Mouse (Mus musculus) erythroblast, adult 5-6 weeks (primary cell): ENCODE measurements around the gene Nacc2. TPM values are rescaled to one million over a fixed set of nuclear protein-coding genes. Genes with fewer than 3 reads are reported as not detected.

Experiments
- ATAC-seq: replicated peaks from 2 replicates; pipeline ENCODE4 v1.8.0; 2016; ENCODE audit warnings: moderate number of reproducible peaks, mild to moderate bottlenecking, moderate TSS enrichment, inconsistent platforms; ENCODE audit not compliant: poor library complexity, low FRiP score, severe bottlenecking
- total RNA-seq, 2 experiments: library from RNA; stranded (forward) in 1 of 2; stranded (reverse) in 1 of 2; fragments of 150-400 nt in 1 of 2; fragments of 200-764, 138-1000 nt in 1 of 2; gene quantifications; 2 replicates each; pipeline versions ENCODE4 v1.2.3 to v1.2.4; 2015 to 2017; ENCODE audit warnings: low replicate concordance in 2 of 2

The Nacc2 gene
- total RNA-seq, 2 experiments from 2014 or later, result 0.77 TPM; not detected in 1

DNA sequence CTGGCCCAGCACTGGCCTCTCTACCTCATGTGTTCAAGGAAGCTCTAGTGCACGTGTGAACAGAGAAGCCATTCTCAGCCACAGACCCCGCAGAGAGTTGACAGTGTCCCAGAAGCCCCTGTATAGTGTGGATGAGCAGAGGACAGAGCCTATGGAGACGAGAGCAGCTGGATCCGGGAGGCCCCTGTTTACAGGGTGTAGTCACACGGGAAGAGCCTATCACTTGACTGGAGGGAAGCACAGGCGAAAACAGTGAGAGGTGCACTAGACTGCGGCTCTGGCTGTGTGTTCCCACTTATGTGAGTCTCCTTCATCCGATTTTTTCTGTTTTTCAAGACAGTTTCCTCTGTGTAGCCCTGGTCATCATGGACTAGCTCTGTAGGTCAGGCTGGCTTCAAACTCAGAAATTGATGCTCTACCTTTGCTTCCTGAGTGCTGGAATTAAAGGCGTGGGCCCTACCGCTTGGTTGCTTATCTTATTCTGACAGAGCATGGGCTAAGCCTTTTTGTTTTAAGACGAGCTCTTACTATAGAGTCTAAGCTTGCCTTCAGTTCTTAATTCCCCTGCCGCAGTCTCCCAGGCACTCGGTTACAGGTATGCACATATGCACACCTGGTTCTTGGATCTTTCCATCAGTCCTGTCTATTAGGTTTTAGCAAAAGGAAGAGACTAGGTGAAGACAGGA lies 60.1 kb downstream of the Nacc2 start:
- ATAC-seq, result no peak

DNA sequence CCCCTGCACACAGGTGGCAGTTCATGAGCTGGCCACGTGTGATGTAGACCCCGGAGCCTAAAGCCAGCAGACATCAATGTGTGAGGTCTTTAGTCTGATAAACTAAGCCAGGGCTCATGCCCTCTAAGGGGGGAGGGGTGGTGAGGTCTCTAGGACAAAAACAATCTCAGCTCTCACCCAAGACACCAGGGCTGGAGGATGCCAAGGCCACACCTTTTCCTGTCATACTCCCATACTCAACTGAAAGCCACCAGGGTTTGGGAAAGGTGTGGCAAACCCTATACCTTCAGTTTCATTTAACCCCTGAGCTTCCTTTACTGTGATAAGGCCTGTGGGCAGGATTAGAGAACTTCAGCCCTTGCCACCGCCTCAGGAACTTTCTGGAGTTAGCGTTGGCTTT lies 60.8 kb downstream of the Nacc2 start:
- ATAC-seq, result no peak

DNA sequence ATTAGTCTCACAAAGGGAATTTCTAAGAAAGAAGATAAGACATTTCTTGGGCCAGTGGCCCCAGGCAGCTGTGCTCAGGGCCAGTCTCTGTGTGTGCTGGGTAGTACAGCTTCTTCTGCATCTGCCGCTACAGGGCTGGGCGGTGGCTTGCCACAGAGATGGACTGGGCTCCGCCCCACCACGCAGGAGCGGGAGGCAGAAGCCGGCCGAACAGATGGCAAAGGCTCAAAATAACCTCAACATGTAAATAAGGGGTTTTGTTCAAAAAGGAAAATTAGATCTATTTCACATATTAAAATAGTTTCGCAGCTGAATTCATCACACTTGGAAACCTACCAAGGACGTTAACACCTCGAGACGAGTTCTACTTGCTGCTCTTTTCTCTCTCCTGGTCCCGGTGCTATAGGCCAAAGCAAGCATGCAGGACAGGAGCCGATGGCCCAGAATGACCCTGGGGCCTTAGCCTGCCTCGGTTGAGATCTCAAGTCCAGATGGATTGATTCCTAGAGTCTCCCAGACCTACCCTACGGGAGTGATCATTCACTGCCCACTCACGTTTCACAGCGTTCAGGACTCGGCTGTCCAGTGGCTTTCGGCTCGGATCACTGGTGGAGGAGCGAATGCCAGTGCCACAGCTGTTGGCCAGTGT lies 61.9 kb downstream of the Nacc2 start:
- ATAC-seq, result peak; percentile 86

DNA sequence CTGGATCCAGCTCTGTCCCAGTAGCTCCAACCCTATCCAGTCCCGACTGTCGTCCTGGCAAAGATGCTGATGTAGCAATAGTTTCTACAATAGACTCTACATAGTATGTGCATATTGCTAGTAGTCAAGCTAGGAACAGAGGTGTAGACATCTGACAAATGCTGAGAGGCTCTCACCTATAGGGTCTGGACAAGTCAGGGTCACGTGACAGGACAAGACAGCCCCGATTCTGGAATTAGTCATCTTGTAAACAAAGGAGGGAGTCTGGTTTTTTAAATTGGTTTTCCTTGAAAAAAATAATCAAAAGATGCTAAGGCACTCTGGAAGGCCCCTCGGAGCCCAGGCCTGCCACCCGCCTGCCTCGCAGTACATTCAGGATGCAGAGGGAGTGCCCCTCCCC lies 66.0 kb downstream of the Nacc2 start:
- ATAC-seq, result no peak

DNA sequence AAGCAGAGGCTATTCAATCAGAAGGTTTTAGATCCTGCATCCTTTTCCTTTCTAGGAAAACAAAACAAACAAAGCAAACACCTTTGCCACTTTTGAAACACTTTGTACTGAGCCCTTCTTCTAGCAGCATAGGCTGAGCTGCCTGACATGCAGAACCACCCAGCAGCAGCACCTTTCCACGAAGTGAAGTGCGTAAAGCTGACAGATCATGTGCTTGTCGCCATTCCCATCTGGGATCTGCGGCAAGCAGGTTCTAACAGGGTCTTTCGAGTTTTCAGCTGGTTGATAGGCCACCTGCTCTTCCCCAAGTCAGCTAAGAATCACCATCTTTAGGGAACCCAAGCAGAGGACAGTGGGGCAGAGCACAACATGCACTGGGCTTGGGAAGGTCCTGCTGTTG lies 66.8 kb downstream of the Nacc2 start:
- ATAC-seq, result no peak

DNA sequence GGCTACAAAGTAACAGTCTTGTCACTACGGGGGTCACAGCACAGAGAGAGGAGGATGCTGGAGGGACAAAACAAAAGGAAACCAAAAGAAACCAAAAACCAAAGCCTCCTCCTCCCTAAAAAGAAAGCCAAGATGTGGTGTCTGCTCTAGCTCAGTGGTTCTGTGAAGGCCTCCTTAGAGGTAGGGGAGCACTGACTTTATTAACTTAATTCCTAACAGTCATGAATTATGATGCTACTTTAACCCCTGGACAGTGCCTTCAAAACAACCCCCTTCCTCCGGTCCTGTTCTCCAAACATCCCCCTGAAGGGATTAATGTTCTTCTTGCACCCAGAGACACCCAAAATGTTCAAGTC lies 67.3 kb downstream of the Nacc2 start:
- no peak for ATAC-seq

DNA sequence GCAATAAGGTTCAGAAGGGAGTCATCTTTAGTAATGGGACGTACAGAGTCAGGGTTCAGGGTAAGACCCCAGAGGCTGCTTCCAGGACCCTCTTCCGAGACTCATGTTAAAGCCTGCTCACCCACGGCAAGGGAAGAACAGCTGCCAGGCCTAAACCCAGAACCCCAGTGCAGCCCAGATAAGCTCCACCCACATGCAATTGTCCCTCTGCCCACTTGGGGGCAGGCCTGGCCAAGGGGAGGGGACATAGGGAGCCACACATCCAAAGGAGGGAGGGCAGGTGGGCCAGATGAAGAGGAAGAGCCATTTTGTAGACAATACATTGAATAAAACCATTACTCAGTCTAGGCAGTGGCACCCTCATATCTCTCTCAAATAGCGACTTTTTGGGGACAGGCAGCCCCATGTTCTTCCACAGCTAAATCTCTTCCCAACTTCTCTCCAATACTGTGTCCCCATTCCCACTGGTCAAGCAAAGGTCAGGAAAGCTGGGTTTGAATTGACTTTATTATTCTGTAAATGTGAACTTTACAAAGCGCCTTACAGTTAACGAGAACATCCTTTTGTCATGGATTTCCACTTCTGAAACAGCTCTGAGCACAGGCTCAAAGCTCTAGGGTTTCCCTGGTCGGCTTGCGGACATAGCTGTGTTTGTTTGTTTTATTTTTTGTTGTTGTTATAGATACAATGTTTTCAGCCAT lies 67.8 kb downstream of the Nacc2 start:
- peak; percentile 87 for ATAC-seq

DNA sequence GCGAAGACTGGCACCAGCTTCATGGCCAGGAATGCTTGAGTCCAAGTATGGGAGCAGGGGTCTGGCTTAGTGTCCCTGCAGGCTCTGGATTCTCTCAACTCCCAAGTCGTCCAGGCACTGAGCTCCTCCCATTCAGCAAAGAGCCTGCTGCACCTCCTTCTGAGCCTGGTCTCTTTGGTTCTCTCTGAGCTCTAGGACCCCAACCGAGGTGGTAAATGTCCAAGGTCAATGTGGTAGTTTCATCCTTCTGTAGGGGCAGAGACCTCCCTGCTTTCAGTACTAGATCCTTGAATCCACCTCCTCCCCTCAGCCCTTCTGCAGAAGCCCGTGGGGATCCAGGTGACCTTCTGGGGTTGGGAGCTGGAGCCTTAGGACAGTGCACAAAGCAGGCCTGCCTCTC lies 70.2 kb downstream of the Nacc2 start:
- ATAC-seq, result no peak

DNA sequence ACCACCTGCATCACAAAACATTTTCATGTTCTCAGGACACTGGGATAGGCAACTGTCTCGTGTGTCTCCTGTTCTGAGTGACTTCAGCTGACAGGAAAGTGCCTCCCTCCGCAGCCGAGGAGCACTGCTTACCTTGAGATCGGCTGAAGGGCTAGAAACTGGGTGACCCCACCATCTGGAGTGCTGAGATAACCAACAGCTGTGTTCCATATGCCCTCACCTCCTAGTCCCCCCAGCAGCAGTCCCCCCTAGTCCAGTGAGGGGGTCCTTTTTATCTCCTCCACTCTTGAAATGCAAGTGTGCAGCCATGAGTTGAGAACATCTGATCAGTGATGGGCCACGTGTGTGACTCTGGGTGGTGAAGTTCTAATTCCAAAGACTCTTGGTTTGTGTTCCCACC lies 74.2 kb downstream of the Nacc2 start:
- no peak for ATAC-seq

DNA sequence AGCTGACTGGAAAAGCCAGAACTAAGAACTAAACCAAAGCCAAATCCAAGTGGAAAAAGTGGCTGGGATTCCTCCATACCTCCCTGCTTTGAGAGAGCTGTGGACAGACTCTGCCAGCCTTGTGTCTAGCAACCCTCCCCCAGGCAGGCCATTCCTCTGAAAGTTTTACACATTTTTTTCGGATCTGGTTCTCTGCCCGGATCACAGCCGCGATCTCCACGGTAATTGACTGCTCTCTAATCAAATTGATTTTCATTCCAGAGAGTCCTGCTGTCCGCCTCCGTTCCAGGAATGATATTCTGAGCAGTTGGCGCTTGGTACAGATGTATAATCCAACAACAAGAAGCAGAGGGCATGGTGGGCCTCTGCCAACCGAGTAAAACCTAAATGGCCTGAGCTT lies 78.8 kb downstream of the Nacc2 start:
- no peak for ATAC-seq

DNA sequence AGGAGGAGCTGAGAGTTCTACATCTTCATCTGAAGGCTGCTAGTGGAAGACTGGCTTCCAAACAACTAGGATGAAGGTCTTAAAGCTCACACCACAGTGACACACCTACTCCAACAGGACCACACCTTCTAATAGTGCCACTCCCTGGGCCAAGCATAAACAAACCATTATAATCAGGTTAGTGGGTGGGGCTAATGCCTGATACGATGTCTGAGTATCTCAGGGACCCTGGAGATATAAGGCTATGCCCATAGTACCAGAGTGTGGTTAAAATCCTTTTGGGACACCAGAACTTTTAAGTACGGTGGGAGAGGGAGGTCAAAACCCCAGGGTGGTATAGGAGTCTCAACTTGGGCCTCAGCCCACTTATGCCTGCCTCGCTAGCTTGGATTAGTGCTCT lies 80.4 kb downstream of the Nacc2 start:
- no peak for ATAC-seq

DNA sequence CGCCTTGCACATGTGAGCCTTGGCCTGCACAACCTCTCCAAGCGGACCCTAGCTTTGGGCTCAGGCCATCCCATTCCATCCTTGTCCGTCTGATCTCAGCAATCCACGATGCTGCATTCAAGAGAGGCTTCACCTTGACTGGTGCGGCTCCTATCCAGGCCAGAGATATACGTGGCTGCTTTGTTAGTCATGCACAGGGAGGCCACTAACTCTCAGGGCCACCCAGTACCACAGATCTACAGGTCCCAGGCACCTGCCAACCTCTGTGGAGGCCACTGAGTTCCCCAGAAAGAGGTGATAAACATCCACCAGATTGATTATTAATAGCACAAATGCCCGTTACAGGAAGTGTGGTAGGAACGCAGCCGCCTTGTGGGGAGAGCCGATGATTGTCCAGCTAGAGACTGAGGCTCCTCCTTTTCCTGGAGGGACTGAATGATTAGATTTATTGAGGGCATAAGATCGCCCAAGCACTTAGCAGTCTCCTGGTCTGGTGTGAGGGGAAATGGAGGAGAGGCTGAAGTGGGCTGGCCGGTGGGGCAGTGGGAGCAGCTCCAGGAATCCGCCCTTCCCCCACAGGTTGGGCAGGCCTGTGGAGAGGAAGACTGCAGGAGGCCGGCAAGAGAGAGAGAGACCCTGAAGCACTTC lies 81.7 kb downstream of the Nacc2 start:
- no peak for ATAC-seq

DNA sequence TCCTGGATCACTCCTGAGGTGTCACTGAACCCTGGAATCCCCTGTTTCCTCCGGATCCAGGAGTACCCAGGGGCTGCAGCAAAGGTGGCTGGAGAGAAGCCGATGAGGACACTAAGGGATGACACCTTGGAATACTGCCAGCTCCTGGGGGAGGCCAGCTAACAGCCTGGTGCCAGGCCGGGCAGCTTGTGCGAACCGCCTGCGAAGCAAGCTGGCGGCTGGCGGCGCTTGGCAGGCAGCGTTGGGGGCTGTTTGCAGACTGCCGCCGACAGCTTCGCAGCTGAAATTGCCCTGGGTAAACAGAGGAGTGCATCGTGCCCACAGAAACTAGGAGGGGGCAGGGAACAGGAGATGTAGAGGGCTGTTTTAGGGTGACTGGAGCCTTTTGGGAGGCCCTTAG lies 83.1 kb downstream of the Nacc2 start:
- ATAC-seq, result no peak

DNA sequence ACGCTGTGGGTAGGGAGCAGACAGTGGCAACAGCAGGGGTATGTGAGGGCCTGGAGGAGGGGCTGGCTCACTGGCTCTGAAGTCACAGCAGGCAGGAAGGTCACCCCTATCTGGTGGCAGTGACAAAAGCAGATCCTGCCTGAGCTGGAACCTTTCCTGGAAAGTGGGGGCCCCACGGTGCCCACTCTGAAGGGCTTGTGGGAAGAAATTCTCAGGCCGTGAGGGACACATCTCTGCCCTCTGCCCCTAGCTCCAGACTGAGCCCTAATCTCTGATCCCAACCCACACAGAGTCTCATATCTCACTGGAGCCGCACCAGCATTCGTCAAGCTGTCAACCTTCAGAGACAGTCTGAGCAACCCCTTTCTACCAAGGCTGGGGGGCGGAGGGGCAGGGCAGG lies 85.6 kb downstream of the Nacc2 start:
- ATAC-seq, result peak; percentile 63

DNA sequence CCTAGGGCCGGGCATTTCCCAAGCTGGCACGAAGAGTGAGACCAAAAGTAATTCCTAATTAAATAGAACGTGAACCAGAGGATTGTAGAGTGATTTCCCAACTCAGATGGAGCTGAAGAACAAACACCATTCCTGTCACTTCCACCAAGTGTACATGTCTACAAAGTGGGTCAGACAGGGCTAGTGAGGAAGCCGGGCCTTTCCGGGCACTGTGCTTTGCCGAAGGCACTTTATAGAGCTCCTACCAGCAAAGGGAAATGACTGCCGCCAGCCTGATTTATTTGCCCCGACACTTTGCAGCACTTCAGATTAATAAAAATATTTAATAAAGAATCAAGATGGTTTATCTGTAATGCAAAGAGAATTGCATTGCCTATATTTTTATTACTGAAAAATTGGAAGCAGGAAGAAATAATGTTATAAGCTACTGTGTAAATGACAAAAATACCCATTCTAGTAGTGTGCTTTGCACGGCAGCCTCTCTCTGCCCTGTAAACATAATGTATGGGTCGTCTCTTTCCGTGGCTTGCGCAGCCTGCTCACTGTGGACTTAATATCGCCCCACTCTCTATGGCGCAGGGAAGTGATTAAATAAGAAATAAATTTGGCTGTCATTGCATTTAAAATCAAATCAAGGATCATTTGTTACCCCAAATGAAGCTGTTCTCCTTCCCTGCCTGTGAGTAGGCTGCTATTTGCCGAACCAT lies 88.5 kb downstream of the Nacc2 start:
- no peak for ATAC-seq

DNA sequence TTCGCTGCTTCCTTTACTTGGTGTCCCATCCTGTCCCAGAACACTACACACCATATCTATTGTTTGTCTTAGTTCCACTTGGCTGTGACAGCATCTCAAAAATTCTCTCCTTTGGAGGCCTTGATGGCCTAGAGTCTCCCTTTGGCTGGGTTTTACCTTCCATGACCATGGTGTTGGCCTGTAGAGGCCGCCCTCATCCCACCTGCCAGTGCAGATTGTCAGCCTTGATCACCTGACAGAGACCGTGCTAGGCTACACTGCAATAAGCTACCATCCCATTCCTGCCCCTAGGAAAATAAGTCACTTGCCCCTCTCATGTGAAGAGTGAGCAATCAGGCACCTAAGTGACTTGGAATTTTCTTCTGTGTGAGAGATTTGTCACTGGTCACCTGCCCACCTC lies 92.7 kb downstream of the Nacc2 start:
- no peak; the same call in 1 of the 2 replicates for ATAC-seq

DNA sequence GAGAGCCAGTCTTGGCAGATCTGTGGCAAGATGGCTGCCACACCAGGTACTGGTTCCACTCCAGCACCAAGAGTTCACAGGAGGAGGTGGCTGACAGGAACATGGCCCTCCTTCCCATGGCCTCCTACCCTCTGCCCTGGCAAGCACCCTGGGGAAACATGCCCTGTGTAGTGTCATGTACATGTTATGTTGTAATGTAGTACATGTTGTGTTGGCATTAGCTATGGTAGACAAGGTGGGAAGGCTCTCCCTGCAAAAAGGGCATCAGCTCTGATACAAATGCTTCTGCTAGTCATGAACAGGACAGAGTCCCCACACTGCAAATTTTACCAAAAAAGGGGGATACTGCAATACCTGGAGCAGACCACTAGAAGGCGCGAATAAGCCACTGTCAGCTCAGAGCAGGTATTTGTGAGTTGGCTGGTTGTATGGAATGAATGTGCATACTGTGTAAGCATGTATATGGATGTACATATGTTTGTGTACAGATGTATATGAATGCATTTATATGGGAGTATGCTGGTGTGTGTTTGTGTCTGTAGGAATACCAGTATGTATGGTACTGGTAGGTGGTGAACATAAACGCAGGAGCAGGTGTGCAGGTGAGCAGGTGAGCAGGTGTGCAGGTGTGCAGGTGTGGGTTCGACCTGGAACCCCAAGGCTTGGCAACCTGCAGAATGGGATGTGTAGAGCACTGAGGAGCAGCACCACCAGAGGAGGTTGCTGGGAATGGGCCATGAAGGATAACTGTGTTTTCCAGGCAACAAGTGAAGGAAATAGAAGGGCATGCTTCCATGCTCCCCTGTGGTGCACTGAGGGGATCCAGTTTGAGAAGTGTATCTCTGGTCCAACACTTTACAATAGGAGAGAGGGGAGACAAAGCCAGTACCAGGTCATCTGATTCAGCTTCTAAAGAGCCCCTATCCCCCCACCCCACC lies 98.6 kb downstream of the Nacc2 start:
- peak; percentile 45 for ATAC-seq

DNA sequence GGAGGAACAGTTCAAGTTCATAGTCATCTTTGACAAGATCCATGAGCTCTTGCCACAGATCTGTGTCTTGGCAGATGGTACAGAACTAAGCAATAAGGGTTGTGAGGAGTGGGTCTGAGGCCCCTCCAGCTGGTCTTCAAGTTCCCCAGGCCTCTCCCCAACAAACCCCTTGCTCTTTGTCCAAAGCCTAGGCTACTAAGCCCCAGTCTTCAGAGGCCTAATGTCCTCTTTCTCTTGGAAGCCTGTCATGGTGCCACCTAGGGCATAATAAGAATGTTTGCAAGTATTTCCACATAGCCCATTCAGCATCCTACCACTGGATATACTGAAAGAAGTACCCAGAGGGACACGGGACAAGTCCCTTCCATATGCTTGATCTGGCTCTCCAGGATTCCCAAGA lies 100.4 kb downstream of the Nacc2 start:
- no peak for ATAC-seq

DNA sequence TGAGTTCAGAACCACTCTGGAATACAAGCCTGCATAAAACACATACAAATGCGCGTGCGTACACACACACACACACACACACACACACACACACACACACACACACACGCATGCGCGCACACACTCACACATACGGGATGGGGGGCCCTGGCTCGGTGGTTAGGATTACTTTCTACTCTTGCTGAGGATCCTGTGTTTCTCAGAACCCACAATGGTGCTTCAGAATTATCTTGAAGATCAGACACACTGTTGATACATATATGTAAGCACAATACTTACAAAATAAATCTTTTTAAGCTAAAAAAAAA lies 100.8 kb downstream of the Nacc2 start:
- ATAC-seq, result no peak
